Mouse (Mus musculus) bone marrow, adult 2 months (tissue): ENCODE data around the gene Wdr37.

Experiments used
- CTCF ChIP-seq: fragments of 200-500 bp; IDR thresholded peaks from 2 replicates; pipeline ENCODE4 v1.5.1; 2011; ENCODE audit warnings: low read length, control low read depth; ENCODE audit not compliant: control insufficient read depth, insufficient read depth
- POLR2A ChIP-seq: fragments of 200-500 bp; IDR thresholded peaks from 2 replicates; pipeline ENCODE4 v1.6.1; 2011; ENCODE audit warnings: low read depth, mild to moderate bottlenecking, control low read depth, low read length, borderline replicate concordance; ENCODE audit not compliant: control insufficient read depth

DNA sequence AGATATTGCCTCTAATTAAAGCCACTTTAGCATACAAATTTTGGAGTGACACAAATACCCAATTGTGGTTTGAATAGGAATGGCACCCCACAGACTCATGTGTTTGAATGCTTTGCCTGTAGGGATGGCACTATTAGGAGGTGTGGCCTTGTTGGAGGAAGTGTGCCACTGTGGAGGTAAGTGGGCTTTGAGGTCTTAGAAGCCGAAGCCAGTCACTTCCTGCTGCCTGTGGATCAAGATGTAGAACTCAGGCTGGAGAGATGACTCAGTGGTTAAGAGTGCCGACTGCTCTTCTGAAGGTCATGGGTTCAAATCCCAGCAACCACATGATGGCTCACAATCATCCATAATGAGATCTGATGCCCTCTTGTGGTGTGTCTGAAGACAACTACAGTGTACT lies 30.8 kb downstream of the Wdr37 start:
- TF ChIP-seq CTCF (no peak), POLR2A (no peak)
